Mouse (Mus musculus): ENCODE data around the gene Cabp1.

DNA sequence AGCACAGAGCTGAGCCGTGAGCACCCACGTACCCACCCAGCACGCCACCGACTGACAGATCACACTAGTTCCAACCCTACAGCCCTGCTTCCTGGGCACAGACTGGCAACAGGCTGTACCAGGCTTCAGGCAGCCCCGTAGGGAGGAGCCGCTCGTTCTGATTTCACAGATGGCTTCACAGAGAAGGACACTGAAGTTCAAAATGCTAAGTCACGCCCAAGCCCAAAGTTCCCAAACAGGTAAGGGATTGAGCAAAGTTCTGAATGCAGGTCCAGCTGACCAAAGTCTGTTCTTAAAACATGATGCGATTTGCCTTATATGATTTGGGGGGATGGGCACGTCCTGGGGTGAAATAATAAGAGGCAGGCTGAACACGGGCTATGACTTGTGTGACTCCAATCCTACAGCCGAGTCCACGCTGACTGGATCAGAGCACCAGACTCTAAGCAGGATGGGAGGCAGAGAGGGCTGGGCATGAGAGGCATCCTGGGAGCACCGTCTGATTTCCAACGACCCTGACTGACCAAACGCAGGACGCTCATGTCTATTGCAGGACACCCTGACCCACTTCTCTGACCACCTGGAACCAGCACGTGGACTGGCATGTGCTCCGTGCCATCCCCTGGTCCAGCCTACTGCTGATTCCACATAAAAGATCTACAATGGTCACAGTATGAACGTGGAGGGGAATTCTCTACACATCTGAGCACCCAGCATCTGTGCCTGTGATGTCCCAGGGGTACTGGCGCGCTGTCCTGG, 66.6 kb downstream of the Cabp1 start:
- TF ChIP-seq CTCF (IDR thresholded peaks at IDR 0.05; ENCODE audit: extremely low read depth, insufficient read length, insufficient replicate concordance, low read depth, low read length) (no peak), POLR2A (IDR thresholded peaks at IDR 0.05; ENCODE audit: low read depth, low read length) (no peak)

Measured in small intestine, adult 2 months (tissue).